Mouse (Mus musculus) G1E-ER4 (cell line): ENCODE results near the gene Nab2. TPM values are rescaled to one million over a fixed set of nuclear protein-coding genes. Genes with fewer than 3 reads are reported as not detected.

Source experiments
- GATA1 ChIP-seq: IDR thresholded peaks from one replicate; pipeline ENCODE4 v1.8.0; 2012; ENCODE audit warnings: low read length, inconsistent platforms
- polyA plus RNA-seq: library from polyadenylated mRNA; stranded (reverse); fragments of >175 nt; gene quantifications from 2 replicates; pipeline ENCODE4 v1.2.3, GENCODE M21; 2012

Nab2 gene
- polyA plus RNA-seq, 1 experiment, result 76.8 TPM

- TF ChIP-seq GATA1, result no peak
These were observed 8.6 kb upstream of the Nab2 start for GRCm38 (mm10) chr10:127676691-127677548.

GRCm38 (mm10) chr10:127675859-127676398 is 7.6 kb upstream of the Nab2 start:
- no peak for TF ChIP-seq GATA1

DNA sequence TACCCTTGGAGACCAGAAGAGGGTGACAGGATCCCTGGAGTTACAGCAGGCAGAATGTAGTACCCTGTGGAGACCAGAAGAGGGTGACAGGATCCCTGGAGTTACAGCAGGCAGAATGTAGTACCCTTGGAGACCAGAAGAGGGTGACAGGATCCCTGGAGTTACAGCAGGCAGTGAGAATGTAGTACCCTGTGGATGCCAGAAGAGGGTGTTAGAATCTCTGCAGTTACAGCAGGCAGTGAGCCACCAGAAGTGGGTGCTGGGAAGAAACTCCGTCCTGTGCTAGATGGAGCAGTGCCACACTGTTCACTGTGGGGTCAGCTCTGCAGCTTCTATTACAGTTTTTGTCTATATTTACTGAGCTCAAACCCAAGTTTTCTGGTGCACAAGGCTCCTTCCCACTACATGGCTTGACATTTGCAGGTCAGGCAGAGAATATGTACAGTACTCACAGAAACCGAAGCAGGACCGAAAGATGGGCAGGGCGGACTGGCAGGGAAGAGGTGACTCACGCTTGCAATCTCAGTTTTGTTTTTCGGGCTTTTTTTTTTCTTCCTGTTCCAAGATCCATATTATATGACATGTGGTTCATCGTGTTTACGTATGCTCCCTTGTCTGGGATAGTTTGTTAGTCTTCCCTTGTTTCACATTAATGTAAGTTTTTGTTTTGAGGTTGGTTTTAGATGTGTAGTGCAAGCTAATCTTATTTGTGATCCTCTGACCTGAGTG is 6.6 kb upstream of the Nab2 start:
- TF ChIP-seq GATA1, result no peak

GRCm38 (mm10) chr10:127674046-127674655 is 5.8 kb upstream of the Nab2 start:
- TF ChIP-seq GATA1, result no peak

- no peak for TF ChIP-seq GATA1
These were observed 2.9 kb upstream of the Nab2 start for GRCm38 (mm10) chr10:127671276-127671675.

- TF ChIP-seq GATA1, result no peak
These were observed 1.8 kb upstream of the Nab2 start for GRCm38 (mm10) chr10:127670185-127670584.

DNA sequence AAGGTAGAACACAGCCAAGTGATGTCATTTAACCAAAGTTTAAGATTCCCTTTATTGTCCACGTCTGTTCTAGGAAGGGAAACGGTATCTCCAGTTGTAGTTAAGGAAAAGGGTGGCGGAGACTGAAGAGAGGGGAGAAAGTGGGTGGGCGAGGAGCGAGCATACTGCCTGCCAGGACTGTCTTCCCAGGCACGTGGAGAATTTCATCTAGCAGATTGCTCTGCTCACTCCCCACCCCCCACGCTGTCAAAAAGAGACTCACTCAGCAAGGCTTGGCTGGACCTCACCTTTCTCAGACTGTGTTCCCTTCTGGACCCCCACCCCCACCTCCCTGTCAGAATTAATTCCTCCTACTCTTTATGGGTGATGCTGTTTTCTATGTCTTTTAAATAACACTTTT is 802 bp upstream of the Nab2 start:
- TF ChIP-seq GATA1, result no peak

DNA sequence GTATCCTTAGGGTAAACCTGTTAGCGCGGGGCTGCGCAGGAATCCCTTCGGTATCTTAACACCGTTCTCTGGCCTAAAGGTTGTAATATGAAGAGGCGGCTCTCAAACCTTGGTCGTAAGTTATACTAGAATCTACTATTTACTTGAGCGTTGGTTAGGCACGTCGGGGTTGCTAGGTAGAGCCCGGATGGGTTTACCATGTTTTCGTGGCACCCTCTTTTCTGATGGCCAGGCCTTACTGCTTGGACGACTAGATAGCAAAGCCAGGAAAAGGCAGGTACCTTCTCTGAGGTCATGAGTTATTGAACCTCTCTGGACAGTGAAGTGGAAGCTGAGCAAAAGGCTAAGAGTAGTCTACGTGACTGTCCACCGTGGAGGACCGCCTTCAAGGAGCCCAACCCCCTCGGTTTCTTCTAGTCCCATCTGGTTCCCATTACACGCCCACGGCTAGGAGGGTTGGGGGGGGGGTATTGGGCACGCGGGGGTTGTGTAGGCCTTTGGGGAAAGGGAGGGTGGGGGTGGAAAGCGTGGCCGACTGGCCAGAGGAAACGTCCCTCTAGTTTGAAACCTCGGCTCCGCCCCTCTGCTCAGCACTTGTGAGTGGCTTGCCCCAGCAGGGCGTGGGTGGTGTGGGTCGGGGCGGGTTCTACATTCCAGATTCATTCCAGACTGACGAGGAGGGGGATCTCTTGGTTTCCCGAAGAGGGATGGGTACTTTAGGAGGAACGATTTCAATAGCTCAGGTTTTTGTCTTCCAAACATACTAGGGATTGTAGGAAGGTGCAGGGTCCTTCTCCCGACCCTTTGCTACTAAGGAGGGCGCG is 887 bp downstream of the Nab2 start:
- no peak for TF ChIP-seq GATA1

DNA sequence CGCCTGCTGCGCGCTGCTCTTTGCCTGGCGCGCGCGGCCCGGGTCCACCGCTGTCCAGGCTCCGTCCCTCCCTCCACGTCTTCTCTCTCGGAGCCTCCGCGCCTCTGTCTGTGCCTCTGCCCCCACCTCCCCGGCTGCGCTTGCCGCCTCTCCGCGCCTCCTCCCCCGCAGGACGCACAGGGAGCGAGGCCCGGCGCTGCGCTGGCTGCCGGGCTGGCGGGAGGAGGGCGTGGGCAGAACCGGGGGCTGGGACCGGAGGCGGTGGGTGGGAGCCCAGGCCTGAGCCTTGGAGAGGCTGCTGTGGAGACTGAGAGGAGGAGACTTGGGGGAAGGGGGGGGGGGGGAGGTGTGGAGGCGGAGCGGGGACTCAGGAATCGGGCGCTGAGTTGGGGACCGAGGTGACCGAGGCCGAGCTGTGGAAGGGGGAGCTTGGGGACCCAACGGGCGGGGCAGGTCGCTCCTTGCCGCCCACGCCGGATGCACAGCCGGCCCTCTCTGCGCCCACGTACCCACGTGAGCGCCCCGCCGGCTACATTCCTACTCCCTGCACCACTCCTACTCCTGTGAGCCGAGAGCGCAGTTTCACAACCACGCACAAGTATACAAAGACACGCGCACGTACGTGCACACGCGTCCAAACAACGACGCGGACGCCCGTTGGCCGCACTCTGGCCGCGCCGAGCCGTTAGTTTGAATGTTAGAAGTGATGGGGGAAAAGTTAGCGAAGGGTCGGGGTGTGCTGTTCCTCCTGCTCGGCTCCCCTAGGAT is 1.7 kb downstream of the Nab2 start, which contains the start of gene Nemp1:
TSS of gene Nemp1 (plus strand) at position 401 of the 768 bp plus-strand sequence.
- no peak for TF ChIP-seq GATA1

GRCm38 (mm10) chr10:127665366-127666181 is 2.8 kb downstream of the Nab2 start:
- TF ChIP-seq GATA1, result no peak

GRCm38 (mm10) chr10:127664891-127665290 is 3.5 kb downstream of the Nab2 start:
- TF ChIP-seq GATA1, result no peak

DNA sequence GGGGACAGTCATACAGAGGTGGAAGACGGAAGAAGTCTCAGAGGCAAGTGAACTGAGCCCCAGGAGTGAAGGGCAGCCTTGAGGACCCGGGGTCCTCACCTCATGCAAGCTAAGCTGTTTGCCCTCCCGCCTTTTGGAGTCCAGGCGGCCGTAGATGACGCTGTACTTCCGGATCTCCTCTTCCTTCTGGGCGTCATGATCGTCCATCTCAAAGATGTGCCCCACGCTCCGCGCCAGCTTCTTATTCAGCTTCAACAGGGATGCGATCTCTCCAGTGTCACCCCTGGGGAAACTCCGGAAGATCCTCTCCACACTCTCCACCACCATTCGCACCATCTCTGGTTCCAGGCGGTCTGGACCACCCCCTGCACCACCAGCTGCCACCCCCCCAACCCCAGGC is 4.2 kb downstream of the Nab2 start:
- no peak for TF ChIP-seq GATA1

DNA sequence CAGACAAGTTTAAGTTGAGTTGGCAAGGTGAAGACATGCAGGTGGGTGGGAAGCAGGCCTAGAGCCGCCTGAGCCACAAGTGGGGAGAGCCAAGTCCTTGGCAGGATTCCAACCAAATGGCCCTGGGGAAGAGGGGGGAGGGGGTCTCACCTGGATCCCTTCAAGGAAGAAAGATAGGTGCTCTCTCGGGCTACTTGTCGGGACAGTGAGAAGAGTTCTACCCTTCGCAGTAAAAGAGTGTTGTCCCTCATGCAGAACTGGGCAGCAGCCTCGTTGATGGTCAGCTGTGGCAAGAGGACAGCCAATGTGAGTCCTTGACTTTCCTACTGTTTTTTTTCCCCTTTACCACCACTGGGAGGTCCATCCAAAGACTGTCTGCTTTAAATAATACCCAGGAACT is 4.8 kb downstream of the Nab2 start:
- TF ChIP-seq GATA1, result no peak
